Mouse (Mus musculus) retina, embryonic 14.5 days (tissue): ENCODE measurements at regions not wholly inside any gene's neighbourhood (a gene's known extent, or its start where the extent isn't known, plus 50 kb on each side); places are given as distances from the start of the nearest gene placed in this dataset.

Experiments used
- DNase-seq: peaks from one replicate; pipeline ENCODE4 v3.0.0-alpha.2; 2015; ENCODE audit warnings: low spot score

DNA sequence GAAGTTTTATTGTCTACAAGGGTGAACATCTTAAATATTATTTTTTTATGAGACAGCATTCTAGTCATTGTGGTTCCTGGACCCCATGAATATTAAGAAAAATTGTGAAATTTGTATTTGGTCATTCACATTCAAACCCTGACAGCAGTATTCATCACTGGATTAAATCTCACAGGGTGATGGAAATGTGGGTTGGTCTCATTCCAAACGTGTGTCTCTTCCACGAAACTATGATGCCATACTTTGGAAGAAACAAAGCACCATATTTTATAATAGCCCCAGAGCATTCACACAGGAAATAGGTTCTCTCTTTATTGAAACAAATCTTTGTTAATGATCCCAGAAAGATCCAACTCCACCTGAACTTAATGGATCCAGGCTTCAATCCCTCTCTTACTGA, 156.2 kb upstream of the Tgfbr2 start:
- no peak for DNase-seq

- DNase-seq, result no peak
Measured at GRCm38 (mm10) chr9:116330796-116331195, 155.6 kb upstream of the Tgfbr2 start.

DNA sequence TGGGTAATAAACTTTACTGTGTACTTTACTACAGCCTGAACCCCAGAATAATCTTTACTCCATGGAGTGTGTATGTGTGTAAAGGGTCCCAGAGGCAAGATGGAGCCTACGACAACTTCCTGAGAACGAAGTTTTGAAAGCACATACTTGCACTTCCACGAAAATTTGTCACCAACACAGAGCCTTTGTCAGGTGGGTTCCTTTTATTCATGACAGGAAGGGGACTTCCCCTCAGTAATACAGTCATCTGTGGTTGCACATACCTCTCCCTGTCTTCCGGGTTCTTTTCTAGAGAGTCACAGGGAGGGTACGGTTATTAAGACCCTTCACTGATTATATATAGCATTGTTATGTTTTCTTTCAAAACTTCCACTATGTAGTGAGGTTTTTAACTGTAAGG, 154.0 kb upstream of the Tgfbr2 start:
- DNase-seq, result no peak

DNA sequence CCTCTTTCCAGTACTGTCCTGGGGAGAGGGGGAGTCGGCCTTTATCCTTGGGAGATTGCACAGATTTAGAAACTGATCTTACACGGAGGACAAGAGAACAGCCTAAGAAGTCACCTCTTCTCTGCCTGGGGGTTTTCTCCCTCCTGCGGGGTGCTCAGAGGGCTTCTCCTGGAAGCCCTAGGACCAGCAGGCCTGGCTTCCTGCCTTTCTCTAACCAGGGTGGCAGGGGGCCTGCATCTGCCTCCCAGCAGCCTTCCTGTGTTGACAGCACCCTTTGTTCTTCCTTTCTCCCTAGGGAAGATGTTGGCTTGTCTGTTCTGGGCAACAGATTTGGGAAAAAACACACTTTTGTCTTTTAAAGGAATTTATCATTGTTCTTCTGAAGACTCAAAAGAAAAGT, 153.0 kb upstream of the Tgfbr2 start:
- no peak for DNase-seq

DNA sequence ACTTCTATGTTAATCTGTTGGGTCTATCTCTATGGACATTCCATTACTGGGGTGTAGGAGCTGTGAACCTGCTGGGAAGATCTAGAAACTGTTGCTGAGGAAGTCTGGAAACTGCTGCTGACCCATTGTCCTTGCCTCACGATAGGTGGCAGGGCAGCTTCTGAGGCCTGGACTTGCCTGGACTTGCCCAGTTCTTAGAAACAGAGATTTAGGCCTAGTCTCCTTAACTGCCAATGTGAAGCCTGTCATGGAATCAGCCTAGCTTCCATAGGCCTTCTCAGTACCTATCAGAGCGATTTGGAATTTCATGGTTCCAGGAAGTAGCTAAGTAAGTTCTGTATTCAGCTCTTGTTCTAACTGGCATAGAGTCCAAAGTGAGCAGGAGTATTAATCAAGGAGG, 151.9 kb upstream of the Tgfbr2 start:
- DNase-seq, result no peak

- DNase-seq, result no peak
Measured at GRCm38 (mm10) chr9:116324971-116325370, 149.8 kb upstream of the Tgfbr2 start.

DNA sequence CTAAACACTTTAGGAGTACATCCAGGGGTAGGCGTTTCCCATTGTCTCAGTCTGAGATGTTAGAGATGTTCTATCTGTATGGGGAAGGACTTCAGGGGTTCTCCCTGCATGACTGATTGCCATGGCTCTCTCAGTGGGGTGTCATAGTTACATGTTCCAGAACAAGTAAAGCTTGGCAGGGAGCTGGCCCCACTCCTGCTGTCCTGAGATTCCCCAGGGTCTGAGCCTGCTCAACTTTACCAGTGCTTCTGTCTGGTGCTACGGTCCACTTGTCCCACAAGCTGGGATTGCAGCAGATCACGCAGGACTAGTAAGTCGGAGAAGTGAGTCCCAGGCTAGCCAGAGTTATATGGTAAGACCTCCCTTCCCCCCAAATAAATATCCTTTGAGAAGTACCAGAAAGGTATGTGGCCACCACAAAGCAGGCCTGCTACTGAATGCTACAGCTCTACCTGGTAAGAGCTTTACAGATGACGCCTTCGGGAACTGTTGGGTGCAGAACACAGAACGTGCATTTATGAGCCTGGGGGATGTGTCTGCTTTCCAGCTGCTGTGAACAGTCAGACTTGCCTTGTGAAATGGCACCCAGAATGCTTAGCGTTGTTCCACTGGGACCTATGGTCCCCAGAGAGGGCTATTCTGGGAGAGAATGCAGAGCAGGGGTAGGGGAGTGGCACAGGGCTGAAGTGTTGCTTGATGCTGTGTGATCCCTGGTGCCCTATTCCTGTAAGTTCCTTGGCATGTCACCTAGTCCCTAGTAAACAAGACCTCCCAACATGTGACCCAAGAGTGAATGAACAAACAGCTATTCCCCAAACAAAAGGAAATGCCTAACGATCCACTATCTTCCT, 148.9 kb upstream of the Tgfbr2 start:
- peak; percentile 3 for DNase-seq

DNA sequence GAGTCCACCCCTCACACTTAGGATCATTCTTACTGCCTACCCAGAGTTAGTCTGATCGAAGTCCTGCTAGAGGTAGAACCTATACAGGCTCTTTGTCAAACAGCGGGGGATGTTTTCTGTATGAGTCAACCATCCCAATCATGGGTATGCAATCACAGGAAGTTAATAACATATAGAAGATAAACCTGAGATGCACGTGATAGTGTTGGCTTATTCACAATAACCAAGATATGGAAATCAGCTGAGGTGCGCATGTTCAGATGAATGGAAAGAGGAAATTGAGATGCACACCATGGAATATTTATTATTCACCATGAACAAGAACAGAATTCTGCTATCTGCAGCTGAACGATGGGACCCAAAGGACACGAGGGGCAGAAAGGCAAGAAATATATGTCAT, 146.7 kb upstream of the Tgfbr2 start:
- DNase-seq, result no peak

- no peak for DNase-seq
Measured at GRCm38 (mm10) chr9:116319421-116319820, 144.3 kb upstream of the Tgfbr2 start.

GRCm38 (mm10) chr9:116316582-116317095, 141.5 kb upstream of the Tgfbr2 start:
- DNase-seq, result no peak

- no peak for DNase-seq
Measured at GRCm38 (mm10) chr9:116314803-116315202, 139.6 kb upstream of the Tgfbr2 start.

GRCm38 (mm10) chr9:116313932-116314790, 139.0 kb upstream of the Tgfbr2 start:
- no peak for DNase-seq

DNA sequence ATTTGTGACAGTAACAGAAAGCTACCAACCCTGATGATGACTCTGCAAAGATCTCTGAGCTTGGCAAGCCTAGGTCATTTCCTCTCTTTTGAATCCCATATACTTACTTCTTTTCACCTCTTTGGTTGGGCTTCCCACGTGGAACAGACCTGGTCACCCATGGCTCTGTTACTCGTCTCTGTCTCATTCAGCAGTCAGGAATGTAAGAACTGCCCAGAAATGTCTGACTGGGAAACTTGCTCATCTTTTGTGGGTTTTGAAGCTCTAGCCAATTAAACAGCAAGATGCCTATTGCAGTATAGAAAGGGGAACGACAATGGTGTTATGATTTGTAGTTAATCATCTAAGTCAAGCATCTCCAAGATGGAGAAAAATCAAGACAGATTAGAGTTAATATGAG, 136.2 kb upstream of the Tgfbr2 start:
- DNase-seq, result no peak

DNA sequence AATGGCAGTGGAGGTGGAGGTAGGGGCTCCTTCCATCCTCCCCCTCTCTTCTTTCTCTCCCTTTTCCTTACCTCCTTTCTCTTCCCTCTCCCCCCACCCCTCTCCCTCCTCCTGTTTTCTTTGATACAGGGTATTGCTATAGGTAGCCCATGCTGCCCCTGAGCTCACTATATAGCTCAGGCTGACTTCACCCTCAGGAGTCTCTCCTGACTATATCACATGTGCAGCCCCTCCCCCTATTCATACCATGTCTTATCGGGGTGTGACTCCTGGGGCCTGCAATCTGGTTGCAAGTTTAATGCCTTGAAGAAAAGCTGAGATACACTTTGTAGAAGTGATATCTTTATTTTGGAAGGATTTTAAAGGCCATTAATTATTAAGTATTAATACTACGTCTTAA, 126.4 kb upstream of the Tgfbr2 start:
- no peak for DNase-seq

GRCm38 (mm10) chr9:116298791-116299190, 123.6 kb upstream of the Tgfbr2 start:
- peak; percentile 65 for DNase-seq

GRCm38 (mm10) chr9:116296349-116296748, 121.2 kb upstream of the Tgfbr2 start:
- no peak for DNase-seq

- DNase-seq, result no peak
Measured at GRCm38 (mm10) chr9:116294073-116294472, 118.9 kb upstream of the Tgfbr2 start.

DNA sequence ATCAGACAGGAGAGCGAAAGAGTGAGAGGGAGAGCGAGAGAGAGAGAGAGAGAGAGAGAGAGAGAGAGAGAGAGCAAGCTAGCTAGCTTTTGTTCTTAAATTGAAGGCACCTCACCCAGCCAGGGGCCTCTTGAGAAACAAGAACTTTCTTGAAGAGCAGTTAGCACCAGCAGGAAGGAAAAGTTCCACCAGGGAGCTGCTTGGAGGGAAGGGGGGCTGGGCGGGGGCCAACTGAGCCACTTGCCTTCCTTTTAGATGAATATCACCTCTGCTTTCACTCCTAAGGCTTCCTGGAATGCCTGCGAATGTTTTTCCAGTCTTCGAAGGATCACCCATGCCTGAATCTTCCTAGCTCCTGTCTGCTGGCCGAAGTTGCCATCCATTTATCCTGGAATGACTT, 118.0 kb upstream of the Tgfbr2 start:
- DNase-seq, result no peak

DNA sequence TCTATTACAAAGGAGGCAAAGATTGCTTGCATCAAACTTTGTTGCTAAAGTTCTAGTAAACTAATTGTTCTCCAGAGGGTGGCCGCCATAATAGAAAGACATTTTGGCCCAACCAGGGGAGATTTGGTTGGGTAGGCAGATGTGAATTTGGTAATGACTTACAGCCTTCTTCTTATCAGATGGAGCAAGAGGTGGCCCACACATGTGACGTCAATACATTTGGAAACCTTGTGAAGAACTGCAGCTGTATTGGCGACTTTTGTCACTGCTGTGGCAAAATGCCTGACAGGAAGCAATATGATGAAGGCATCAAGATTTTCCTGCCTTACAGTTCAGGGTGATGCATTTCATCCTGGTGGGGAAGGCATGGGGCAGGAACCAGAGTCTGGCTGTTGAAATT, 116.5 kb upstream of the Tgfbr2 start:
- DNase-seq, result no peak

DNA sequence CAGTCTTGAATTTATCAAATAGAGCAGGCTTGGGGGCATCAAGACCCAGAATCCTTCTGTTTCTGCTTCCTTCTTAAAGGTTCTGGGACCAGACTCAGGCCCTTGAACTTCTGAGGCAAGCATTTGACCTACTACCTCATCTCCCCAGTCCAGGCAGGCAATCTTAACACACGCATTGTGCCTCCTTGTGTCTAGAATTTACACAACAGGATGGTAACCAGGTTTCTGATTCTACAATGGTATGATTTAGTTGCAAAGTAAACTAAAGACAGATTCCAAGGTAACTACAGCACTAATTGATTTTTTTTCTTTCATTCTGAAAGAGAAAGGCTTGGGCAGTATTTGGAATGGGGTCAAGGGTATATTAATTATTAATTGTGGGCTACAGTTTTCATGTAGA, 115.7 kb upstream of the Tgfbr2 start:
- DNase-seq, result no peak

GRCm38 (mm10) chr9:116285691-116286431, 110.7 kb upstream of the Tgfbr2 start:
- no peak for DNase-seq

- no peak for DNase-seq
Measured at GRCm38 (mm10) chr9:116283790-116284526, 108.8 kb upstream of the Tgfbr2 start.
